Mouse (Mus musculus) embryonic facial prominence, embryonic 13.5 days (tissue): ENCODE results near the gene Msi2. TPM values are rescaled to one million over a fixed set of nuclear protein-coding genes. Genes with fewer than 3 reads are reported as not detected.

ENCODE experiments used
- ATAC-seq: fragments of 200-750 bp; cut with Nextera tagmentation; 2 replicates; pipeline ENCODE4 v1.8.0; 2017; ENCODE audit warnings: low read depth; ENCODE audit not compliant: insufficient number of reproducible peaks, insufficient read depth, low FRiP score, low TSS enrichment
- H3K27ac ChIP-seq: fragments of 300-500 bp; sonication (generic); 2 replicates; pipeline ENCODE4 v1.5.1; 2015; ENCODE audit warnings: moderate library complexity, mild to moderate bottlenecking, inconsistent platforms
- H3K27me3 ChIP-seq: fragments of 300-500 bp; sonication (generic); 2 replicates; pipeline ENCODE4 v1.6.1; 2015; ENCODE audit warnings: mild to moderate bottlenecking, inconsistent platforms
- H3K36me3 ChIP-seq: fragments of 300-500 bp; sonication (generic); 2 replicates; pipeline ENCODE4 v1.6.1; 2015; ENCODE audit warnings: mild to moderate bottlenecking, inconsistent platforms
- H3K4me1 ChIP-seq: fragments of 300-500 bp; sonication (generic); 2 replicates; pipeline ENCODE4 v1.6.1; 2015; ENCODE audit warnings: inconsistent platforms
- H3K4me2 ChIP-seq: fragments of 300-500 bp; sonication (generic); 2 replicates; pipeline ENCODE4 v1.6.1; 2015; ENCODE audit warnings: moderate library complexity, mild to moderate bottlenecking, inconsistent platforms
- H3K4me3 ChIP-seq: fragments of 300-500 bp; sonication (generic); 2 replicates; pipeline ENCODE4 v1.5.1; 2015; ENCODE audit warnings: mild to moderate bottlenecking, inconsistent platforms
- H3K9ac ChIP-seq: fragments of 300-500 bp; sonication (generic); 2 replicates; pipeline ENCODE4 v1.6.1; 2015; ENCODE audit warnings: mild to moderate bottlenecking, inconsistent platforms
- H3K9me3 ChIP-seq: fragments of 300-500 bp; sonication (generic); 2 replicates; pipeline ENCODE4 v1.6.1; 2016; ENCODE audit warnings: inconsistent platforms
- WGBS: fragments of 180-500 bp; shearing (Covaris S2); methylation state at CpG from one replicate; pipeline ENCODE4 v1.1.7; 2015; ENCODE audit warnings: mixed read lengths; 5-methylcytosine and 5-hydroxymethylcytosine counted together
- polyA plus RNA-seq: library from polyadenylated mRNA; unstranded; fragments of >200 nt; fragmentation: Nextera tagmentation; extraction: Ambion mirVana; gene quantifications from 2 replicates; pipeline ENCODE4 v1.2.1, GENCODE M21; 2015

Msi2 gene
- polyA plus RNA-seq, 1 experiment from 2014 or later, result 18.7 TPM

GRCm38 (mm10) chr11:88689831-88690459, 28.4 kb downstream of the Msi2 start:
- H3K4me1 ChIP-seq, result peaks cover 58% of the 10 kb centered on the region
- no peak overlapping the region for H3K4me3 ChIP-seq
- 26% methylated on average over 14 of the region's 14 CpGs for whole genome bisulfite sequencing
- H3K27me3 ChIP-seq, result no peaks in the 10 kb centered on the region
- no peak overlapping the region for H3K9ac ChIP-seq
- no peak for ATAC-seq
- H3K4me2 ChIP-seq, result no peak overlapping the region
- H3K36me3 ChIP-seq, result peaks cover 12% of the 10 kb centered on the region
- H3K27ac ChIP-seq, result 0 out of 2 replicates have a peak overlapping the region, but pooled peaks have one; percentile 3
- no peaks in the 10 kb centered on the region for H3K9me3 ChIP-seq

- no peak for ATAC-seq
- Histone ChIP-seq H3K36me3 (peaks cover 12% of the 10 kb centered on the region), H3K4me1 (peaks cover 55% of the 10 kb centered on the region)
These were observed 29.7 kb downstream of the Msi2 start for GRCm38 (mm10) chr11:88688644-88689043.

GRCm38 (mm10) chr11:88687711-88688110, 30.6 kb downstream of the Msi2 start:
- ATAC-seq, result no peak
- H3K4me1 ChIP-seq, result peaks cover 58% of the 10 kb centered on the region
- no peaks in the 10 kb centered on the region for H3K9me3 ChIP-seq
- no peak overlapping the region for H3K4me2 ChIP-seq
- H3K4me3 ChIP-seq, result no peak overlapping the region
- H3K9ac ChIP-seq, result no peak overlapping the region
- WGBS, result 89% methylated on average over 12 of the region's 12 CpGs
- no peaks in the 10 kb centered on the region for H3K27me3 ChIP-seq
- H3K36me3 ChIP-seq, result peaks cover 12% of the 10 kb centered on the region
- no peak overlapping the region for H3K27ac ChIP-seq

More at GRCm38 (mm10) chr11:88688644-88689043, 29.7 kb downstream of the Msi2 start:
- Histone ChIP-seq H3K9ac (no peak overlapping the region), H3K4me2 (no peak overlapping the region), H3K27ac (no peak overlapping the region), H3K4me3 (no peak overlapping the region), H3K9me3 (no peaks in the 10 kb centered on the region), H3K27me3 (no peaks in the 10 kb centered on the region)
- WGBS, result 97% methylated on average over 8 of the region's 8 CpGs

- H3K4me2 ChIP-seq, result no peak overlapping the region
- peaks cover 62% of the 10 kb centered on the region for H3K4me1 ChIP-seq
- 65% methylated on average over 5 of the region's 5 CpGs for WGBS
- H3K27ac ChIP-seq, result no peak overlapping the region
- ATAC-seq, result no peak
- no peaks in the 10 kb centered on the region for H3K9me3 ChIP-seq
- H3K9ac ChIP-seq, result no peak overlapping the region
- H3K27me3 ChIP-seq, result no peaks in the 10 kb centered on the region
- peaks cover 12% of the 10 kb centered on the region for H3K36me3 ChIP-seq
- H3K4me3 ChIP-seq, result no peak overlapping the region
These were observed 31.3 kb downstream of the Msi2 start for GRCm38 (mm10) chr11:88687010-88687409.

- no peak overlapping the region for H3K4me3 ChIP-seq
- H3K9ac ChIP-seq, result no peak overlapping the region
- peaks cover 53% of the 10 kb centered on the region for H3K4me1 ChIP-seq
- WGBS, result 64% methylated on average over 7 of the region's 7 CpGs
- 0 out of 2 replicates have a peak overlapping the region, but pooled peaks have one; percentile 4 for H3K27ac ChIP-seq
- ATAC-seq, result no peak
- no peak overlapping the region for H3K4me2 ChIP-seq
- H3K36me3 ChIP-seq, result peaks cover 12% of the 10 kb centered on the region
- no peaks in the 10 kb centered on the region for H3K27me3 ChIP-seq
- no peaks in the 10 kb centered on the region for H3K9me3 ChIP-seq
These were observed 32.3 kb downstream of the Msi2 start for GRCm38 (mm10) chr11:88686061-88686460.

- Histone ChIP-seq H3K4me3 (no peak overlapping the region), H3K4me1 (peaks cover 37% of the 10 kb centered on the region), H3K9ac (no peak overlapping the region), H3K27me3 (no peaks in the 10 kb centered on the region), H3K27ac (no peak overlapping the region), H3K36me3 (peaks cover 16% of the 10 kb centered on the region), H3K4me2 (no peak overlapping the region), H3K9me3 (no peaks in the 10 kb centered on the region)
- ATAC-seq, result no peak
- 71% methylated on average over 14 of the region's 14 CpGs for WGBS
These were observed 35.1 kb downstream of the Msi2 start for GRCm38 (mm10) chr11:88683026-88683770.

GRCm38 (mm10) chr11:88677350-88677749, 41.0 kb downstream of the Msi2 start:
- Histone ChIP-seq H3K4me1 (peaks cover 16% of the 10 kb centered on the region), H3K9me3 (no peaks in the 10 kb centered on the region), H3K4me2 (no peak overlapping the region), H3K9ac (no peak overlapping the region), H3K4me3 (no peak overlapping the region), H3K27me3 (no peaks in the 10 kb centered on the region), H3K36me3 (peaks cover 53% of the 10 kb centered on the region), H3K27ac (no peak overlapping the region)
- WGBS, result 75% methylated on average over 7 of the region's 7 CpGs
- ATAC-seq, result no peak

- Histone ChIP-seq H3K9me3 (no peaks in the 10 kb centered on the region), H3K9ac (no peak overlapping the region), H3K36me3 (peaks cover 55% of the 10 kb centered on the region), H3K4me2 (no peak overlapping the region), H3K4me3 (no peak overlapping the region), H3K4me1 (peaks cover 12% of the 10 kb centered on the region), H3K27me3 (no peaks in the 10 kb centered on the region), H3K27ac (no peak overlapping the region)
- ATAC-seq, result no peak
- 70% methylated on average over 2 of the region's 2 CpGs for WGBS
These were observed 41.7 kb downstream of the Msi2 start for GRCm38 (mm10) chr11:88676597-88676996.

GRCm38 (mm10) chr11:88675526-88676353, 42.6 kb downstream of the Msi2 start:
- H3K36me3 ChIP-seq, result peaks cover 64% of the 10 kb centered on the region
- 85% methylated on average over 18 of the region's 18 CpGs for WGBS

GRCm38 (mm10) chr11:88674075-88674474, 44.2 kb downstream of the Msi2 start:
- Histone ChIP-seq H3K9ac (no peak overlapping the region), H3K4me3 (no peak overlapping the region), H3K9me3 (no peaks in the 10 kb centered on the region), H3K4me1 (peaks cover 12% of the 10 kb centered on the region; the same call in 1 of the 2 replicates), H3K36me3 (peaks cover 71% of the 10 kb centered on the region), H3K27me3 (no peaks in the 10 kb centered on the region), H3K4me2 (no peak overlapping the region), H3K27ac (no peak overlapping the region)
- 92% methylated on average over 9 of the region's 9 CpGs for WGBS
- ATAC-seq, result no peak

More at GRCm38 (mm10) chr11:88675526-88676353, 42.6 kb downstream of the Msi2 start:
- H3K27me3 ChIP-seq, result no peaks in the 10 kb centered on the region
- H3K4me2 ChIP-seq, result no peak overlapping the region
- H3K4me1 ChIP-seq, result peaks cover 12% of the 10 kb centered on the region; the same call in 1 of the 2 replicates
- no peak for ATAC-seq
- H3K9ac ChIP-seq, result no peak overlapping the region
- 0 out of 2 replicates have a peak overlapping the region, but pooled peaks have one; percentile 28 for H3K27ac ChIP-seq
- H3K4me3 ChIP-seq, result no peak overlapping the region
- no peaks in the 10 kb centered on the region for H3K9me3 ChIP-seq

- 78% methylated on average over 5 of the region's 5 CpGs for whole genome bisulfite sequencing
- no peak overlapping the region for H3K4me2 ChIP-seq
These were observed 47.4 kb downstream of the Msi2 start for GRCm38 (mm10) chr11:88670925-88671324.

More at GRCm38 (mm10) chr11:88670925-88671324, 47.4 kb downstream of the Msi2 start:
- Histone ChIP-seq H3K27me3 (no peaks in the 10 kb centered on the region), H3K4me3 (no peak overlapping the region), H3K4me1 (peaks cover 10% of the 10 kb centered on the region), H3K36me3 (peaks cover 91% of the 10 kb centered on the region), H3K27ac (no peak overlapping the region), H3K9ac (no peak overlapping the region), H3K9me3 (no peaks in the 10 kb centered on the region)
- ATAC-seq, result no peak
